Mouse (Mus musculus): ENCODE results near the gene Osbp. TPM values are rescaled to one million over a fixed set of nuclear protein-coding genes. Genes with fewer than 3 reads are reported as not detected.

Osbp gene
- 36.7 TPM for polyA plus RNA-seq (2014; fragmentation: Illumina TruSeq; extraction: RNeasy Lipid Tissue Mini Kit (QIAGEN cat#74804); ENCODE audit: low read depth, low replicate concordance)

GRCm38 (mm10) chr19:11965023-11965942 lies at the start of gene Osbp:
Osbp (plus strand) TSS chr19:11965941.

GRCm38 (mm10) chr19:12041217-12041616 lies 75.5 kb downstream of the Osbp start, which contains the start of gene Olfr1423:
Olfr1423 (minus strand) TSS chr19:12041317.

Other genes starting within 250 kb of the Osbp start
- gene Gif, start 218.4 kb upstream of the Osbp start, polyA plus RNA-seq (2014; fragmentation: Illumina TruSeq; extraction: RNeasy Lipid Tissue Mini Kit (QIAGEN cat#74804); ENCODE audit: low read depth, low replicate concordance): not detected
- 54.7 TPM for gene Mrpl16, start 195.6 kb upstream of the Osbp start, polyA plus RNA-seq (2014; fragmentation: Illumina TruSeq; extraction: RNeasy Lipid Tissue Mini Kit (QIAGEN cat#74804); ENCODE audit: low read depth, low replicate concordance)
- gene Stx3, start 146.5 kb upstream of the Osbp start, polyA plus RNA-seq (2014; fragmentation: Illumina TruSeq; extraction: RNeasy Lipid Tissue Mini Kit (QIAGEN cat#74804); ENCODE audit: low read depth, low replicate concordance): 54.3 TPM
- gene Olfr1417, start 126.7 kb upstream of the Osbp start, polyA plus RNA-seq (2014; fragmentation: Illumina TruSeq; extraction: RNeasy Lipid Tissue Mini Kit (QIAGEN cat#74804); ENCODE audit: low read depth, low replicate concordance): not detected
- gene Olfr1418, start 104.9 kb upstream of the Osbp start, polyA plus RNA-seq (2014; fragmentation: Illumina TruSeq; extraction: RNeasy Lipid Tissue Mini Kit (QIAGEN cat#74804); ENCODE audit: low read depth, low replicate concordance): not detected
- gene Olfr1419, start 90.8 kb upstream of the Osbp start, polyA plus RNA-seq (2014; fragmentation: Illumina TruSeq; extraction: RNeasy Lipid Tissue Mini Kit (QIAGEN cat#74804); ENCODE audit: low read depth, low replicate concordance): not detected
- not detected for gene Olfr1420, start 79.4 kb upstream of the Osbp start, polyA plus RNA-seq (2014; fragmentation: Illumina TruSeq; extraction: RNeasy Lipid Tissue Mini Kit (QIAGEN cat#74804); ENCODE audit: low read depth, low replicate concordance)
- gene Patl1, start 53.5 kb upstream of the Osbp start, polyA plus RNA-seq (2014; fragmentation: Illumina TruSeq; extraction: RNeasy Lipid Tissue Mini Kit (QIAGEN cat#74804); ENCODE audit: low read depth, low replicate concordance): 23.9 TPM
- gene Olfr1423, start 75.4 kb downstream of the Osbp start, polyA plus RNA-seq (2014; fragmentation: Illumina TruSeq; extraction: RNeasy Lipid Tissue Mini Kit (QIAGEN cat#74804); ENCODE audit: low read depth, low replicate concordance): not detected
- gene Olfr1424, start 96.7 kb downstream of the Osbp start, polyA plus RNA-seq (2014; fragmentation: Illumina TruSeq; extraction: RNeasy Lipid Tissue Mini Kit (QIAGEN cat#74804); ENCODE audit: low read depth, low replicate concordance): not detected
- gene Olfr1425, start 111.8 kb downstream of the Osbp start, polyA plus RNA-seq (2014; fragmentation: Illumina TruSeq; extraction: RNeasy Lipid Tissue Mini Kit (QIAGEN cat#74804); ENCODE audit: low read depth, low replicate concordance): not detected
- gene Olfr1426, start 126.1 kb downstream of the Osbp start, polyA plus RNA-seq (2014; fragmentation: Illumina TruSeq; extraction: RNeasy Lipid Tissue Mini Kit (QIAGEN cat#74804); ENCODE audit: low read depth, low replicate concordance): not detected
- gene Olfr1427, start 137.4 kb downstream of the Osbp start, polyA plus RNA-seq (2014; fragmentation: Illumina TruSeq; extraction: RNeasy Lipid Tissue Mini Kit (QIAGEN cat#74804); ENCODE audit: low read depth, low replicate concordance): not detected
- gene Olfr1428, start 150.0 kb downstream of the Osbp start, polyA plus RNA-seq (2014; fragmentation: Illumina TruSeq; extraction: RNeasy Lipid Tissue Mini Kit (QIAGEN cat#74804); ENCODE audit: low read depth, low replicate concordance): not detected
- gene Olfr76, start 157.3 kb downstream of the Osbp start, polyA plus RNA-seq (2014; fragmentation: Illumina TruSeq; extraction: RNeasy Lipid Tissue Mini Kit (QIAGEN cat#74804); ENCODE audit: low read depth, low replicate concordance): not detected
- not detected for gene Olfr1555-ps1, start 204.2 kb downstream of the Osbp start, polyA plus RNA-seq (2014; fragmentation: Illumina TruSeq; extraction: RNeasy Lipid Tissue Mini Kit (QIAGEN cat#74804); ENCODE audit: low read depth, low replicate concordance)
- not detected for gene Olfr1431, start 234.7 kb downstream of the Osbp start, polyA plus RNA-seq (2014; fragmentation: Illumina TruSeq; extraction: RNeasy Lipid Tissue Mini Kit (QIAGEN cat#74804); ENCODE audit: low read depth, low replicate concordance)